Mouse (Mus musculus) cerebellum, adult 2 months (tissue): ENCODE data around the gene Gjb2.

ENCODE experiments used
- CTCF ChIP-seq: fragments of 200-500 bp; IDR thresholded peaks from 2 replicates; pipeline ENCODE4 v1.5.1; 2011; ENCODE audit warnings: low read depth, mild to moderate bottlenecking, control low read depth, low read length, moderate library complexity, borderline replicate concordance; ENCODE audit not compliant: insufficient read depth
- POLR2A ChIP-seq: fragments of 200-500 bp; IDR thresholded peaks from 2 replicates; pipeline ENCODE4 v1.6.1; 2011; ENCODE audit warnings: low read length, control low read depth, borderline replicate concordance; ENCODE audit not compliant: insufficient read depth

GRCm38 (mm10) chr14:57105721-57106120, 1.2 kb upstream of the Gjb2 start:
- TF ChIP-seq POLR2A = no peak
- TF ChIP-seq CTCF = no peak
